Comparison of ENCODE assay signal across 23 mouse cellular contexts in genomic region chr7:135239441-135239840, GRCm38 (mm10). TPM values are rescaled to one million over a fixed set of nuclear protein-coding genes. Genes with fewer than 3 reads are reported as not detected.
DNase-seq lines count a peak whose midpoint lies in the region.
"Had no signal": no experiment of that assay in that cellular context is flagged by ENCODE, and none has a peak within 500 bp of the region (broad histone marks: within the 10 kb centered on the region; RNA-seq: fewer than 3 reads in every experiment).

No protein-coding gene starts in this region.

- no peaks in the 10 kb centered on the region for H3K36me3 ChIP-seq in heart, embryonic 10.5 days
- H3K36me3 ChIP-seq: G1E had no signal

- no peaks in the 10 kb centered on the region for H3K9me3 ChIP-seq in heart, embryonic 10.5 days

- WGBS in heart, embryonic 10.5 days, result 75% methylated on average over 4 of the region's 4 CpGs

- peak; percentile 60 for DNase-seq in heart, adult 11 months
- no peak for DNase-seq in heart, adult 8-10 months (ENCODE audit: low spot score)
- peak; percentile 59 for DNase-seq in heart, embryonic 10.5 days (ENCODE audit: low spot score)
- DNase-seq in heart, postnatal 4 days, result no peak
- DNase-seq: adrenal gland, adult 2 months; adrenal gland, adult 8-10 months; adrenal gland, postnatal 10 days; adrenal gland, postnatal 14 days; adrenal gland, postnatal 25 days; adrenal gland, postnatal 36 days; B cell, adult 2 months; cerebellum, adult 11 months; cerebellum, adult 11-12 months; cerebellum, adult 18-20 months had no signal

- peaks cover 5% of the 10 kb centered on the region; the same call in 1 of the 2 replicates for H3K27me3 ChIP-seq in heart, embryonic 10.5 days (ENCODE audit: insufficient read depth, poor library complexity, severe bottlenecking)
- H3K27me3 ChIP-seq: Patski had no signal

- H3K27ac ChIP-seq in heart, embryonic 10.5 days, result no peak overlapping the region

- H3K4me3 ChIP-seq in heart, embryonic 10.5 days, result no peak overlapping the region

- no peaks in the 10 kb centered on the region for H3K4me1 ChIP-seq in heart, embryonic 10.5 days

RNA-seq across cellular contexts. Expression of gene Nps, which starts 19.1 kb away (rescaled TPM):
- total RNA-seq in heart, adult 8-10 months (2022), result not detected
- polyA plus RNA-seq in heart, embryonic 10.5 days (2016; fragmentation: Nextera tagmentation; extraction: Ambion mirVana), result not detected in 2 replicates
- under 1 TPM in 1 of 2 experiments, not detected in 1; 0.63 TPM for total RNA-seq in heart, postnatal 4 days (2021)
- total RNA-seq: adrenal gland, adult 18-20 months; adrenal gland, adult 2 months; adrenal gland, postnatal 10 days; adrenal gland, postnatal 14 days; adrenal gland, postnatal 25 days; adrenal gland, postnatal 36 days; CH12.LX; ES-E14; MEL had no signal
- polyA plus RNA-seq: activated CD4-positive, CD25-positive, alpha-beta regulatory T cell, adult 4 months; adrenal gland, adult 2 months; C2C12; CD4-positive, CD25-positive, alpha-beta regulatory T cell, adult 4 months; G1E; Patski had no signal

Comparison
In these comparisons a context has a peak if more than half of its experiments do, and no peak if none do; other contexts are left out.
1. DNase-seq: peak in heart, adult 11 months (single experiment) and heart, embryonic 10.5 days (single experiment); none in heart, adult 8-10 months (single experiment) and heart, postnatal 4 days (single experiment).